8 mouse cellular contexts compared by ENCODE assay signal in genomic region chr11:79870189-79870588, GRCm38 (mm10).
DNase-seq lines count a peak whose midpoint lies in the region; ATAC-seq lines count a peak whose summit lies in the region.

No protein-coding gene starts in this region.

- peak; percentile 37; the same call in 1 of the 2 replicates for ATAC-seq in megakaryocyte-erythroid progenitor cell, adult 5-6 weeks (replicated peaks; ENCODE audit: low FRiP score, low TSS enrichment, poor library complexity, severe bottlenecking)
- ATAC-seq in cerebellum, adult (ENCODE audit: insufficient number of reproducible peaks, low FRiP score, low TSS enrichment), result no peak

- peak; percentile 47 for DNase-seq in embryo, embryonic 10.5 days (ENCODE audit: low spot score)
- DNase-seq in embryo, embryonic 10 days (ENCODE audit: low spot score), result no peak
- peak; percentile 10 to 31 for DNase-seq in spleen, postnatal 36 days (ENCODE audit: low spot score in 2 of 2)
- no peak for DNase-seq in spleen, adult 12 weeks (ENCODE audit: low spot score)
- DNase-seq in kidney, adult 18-20 months, result peak; percentile 51
- no peak for DNase-seq in cerebellum, adult 9-10 months

Comparison
In these comparisons a context has a peak if more than half of its experiments do, and no peak if none do; other contexts are left out.
1. DNase-seq: peak in embryo, embryonic 10.5 days (single experiment), spleen, postnatal 36 days (2 of 2) and kidney, adult 18-20 months (single experiment); none in embryo, embryonic 10 days (single experiment), spleen, adult 12 weeks (single experiment) and cerebellum, adult 9-10 months (single experiment).